Mouse (Mus musculus): ENCODE measurements around the gene Zfp988. TPM values are rescaled to one million over a fixed set of nuclear protein-coding genes. Genes with fewer than 3 reads are reported as not detected.
"Not testable (repeated sequence)": the region's sequence is repeated elsewhere in the genome, so short reads cannot be mapped to it uniquely, and the experiment has no call there.

Zfp988 gene
- polyA plus RNA-seq, 1 experiment from 2014 or later = 0.13 TPM

DNA sequence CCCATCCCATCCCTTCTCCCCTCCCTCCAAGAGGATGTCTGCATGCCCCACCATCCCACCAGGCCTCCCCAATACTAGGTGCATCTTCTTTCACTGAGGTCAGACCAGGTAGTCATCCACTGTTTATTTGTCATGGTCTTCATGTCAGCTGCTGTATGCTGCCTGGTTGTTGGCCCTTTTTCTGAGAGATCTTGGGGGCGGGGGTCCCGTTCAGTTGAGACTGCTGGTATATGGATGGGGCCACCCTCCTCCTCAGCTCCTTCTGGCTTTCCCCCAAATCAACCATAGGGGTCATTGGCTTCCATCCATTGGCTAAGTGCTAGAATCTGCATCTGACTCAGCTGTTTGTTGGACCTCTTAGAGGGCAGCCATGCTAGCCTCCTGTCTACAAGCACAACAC, 64.1 kb downstream of the Zfp988 start:
- H3K27ac ChIP-seq; H3K36me3 ChIP-seq (replicated peaks); H3K9me3 ChIP-seq; H3K4me1 ChIP-seq; ATAC-seq (replicated peaks); H3K27me3 ChIP-seq (replicated peaks); H3K9ac ChIP-seq; H3K4me3 ChIP-seq; H3K4me2 ChIP-seq: not testable (repeated sequence)
- WGBS = no CpG with 5 or more reads among the region's 2 CpGs

DNA sequence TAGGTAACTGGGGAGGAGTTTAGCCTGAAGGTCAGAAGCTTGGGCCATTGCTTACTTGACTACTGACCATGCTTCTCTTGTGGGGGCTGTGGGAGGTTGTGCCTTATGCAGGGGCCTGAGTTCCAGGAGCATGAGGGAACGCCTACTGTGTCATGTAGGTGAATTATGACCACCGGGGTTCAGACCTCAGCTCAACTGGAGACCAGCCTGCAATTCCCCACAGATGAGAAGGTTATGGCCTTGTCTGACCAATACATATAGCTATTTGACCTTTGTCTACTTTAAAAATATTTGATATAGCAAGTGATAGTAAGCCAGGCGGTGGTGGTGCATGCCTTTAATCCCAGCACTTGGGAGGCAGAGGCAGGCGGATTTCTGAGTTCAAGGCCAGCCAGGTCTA, 77.7 kb downstream of the Zfp988 start:
- WGBS = 80% methylated on average over 4 of the region's 4 CpGs
- not testable (repeated sequence) for H3K4me3 ChIP-seq; H3K9ac ChIP-seq; H3K27ac ChIP-seq; H3K4me1 ChIP-seq; H3K9me3 ChIP-seq; ATAC-seq (replicated peaks); H3K27me3 ChIP-seq (replicated peaks); H3K36me3 ChIP-seq (replicated peaks); H3K4me2 ChIP-seq

Other genes with a start within 250 kb of the Zfp988 start
- 3.2 and 3.3 TPM in 2 replicates for gene Zfp991, start 173.6 kb upstream of the Zfp988 start, polyA plus RNA-seq (2015; fragmentation: Nextera tagmentation; extraction: Ambion mirVana)
- gene Zfp978, start 55.6 kb downstream of the Zfp988 start, polyA plus RNA-seq (2015; fragmentation: Nextera tagmentation; extraction: Ambion mirVana) = not detected in 2 replicates
- 3.9 and 4.3 TPM in 2 replicates for gene Zfp982, start 186.7 kb downstream of the Zfp988 start, polyA plus RNA-seq (2015; fragmentation: Nextera tagmentation; extraction: Ambion mirVana)
- gene Gm16503, start 234.5 kb downstream of the Zfp988 start, polyA plus RNA-seq (2015; fragmentation: Nextera tagmentation; extraction: Ambion mirVana) = 0.65 and 0.86 TPM in 2 replicates
- gene Zfp985, start 247.6 kb downstream of the Zfp988 start, polyA plus RNA-seq (2015; fragmentation: Nextera tagmentation; extraction: Ambion mirVana) = 0.10 TPM in 1 of 2 replicates, not detected in the other

Measured in midbrain, embryonic 15.5 days (tissue).